Mouse (Mus musculus): ENCODE data around the gene Sgcb. TPM values are rescaled to one million over a fixed set of nuclear protein-coding genes. Genes with fewer than 3 reads are reported as not detected.
"Not testable (repeated sequence)": the region's sequence is repeated elsewhere in the genome, so short reads cannot be mapped to it uniquely, and the experiment has no call there.

Sgcb gene
- total RNA-seq, 2 experiments from 2014 or later: 22.3 to 30.1 TPM

GRCm38 (mm10) chr5:73633141-73633540 lies 14.4 kb downstream of the Sgcb start:
- DNase-seq: peak; percentile 85

GRCm38 (mm10) chr5:73632291-73632690 lies 15.3 kb downstream of the Sgcb start, which contains the start of gene Lrrc66:
TSS of gene Lrrc66 (minus strand) at chr5:73632526.
- DNase-seq: no peak

GRCm38 (mm10) chr5:73631001-73631558 lies 16.5 kb downstream of the Sgcb start:
- no peak for DNase-seq

- no peak for DNase-seq
Measured at GRCm38 (mm10) chr5:73630141-73630540, 17.4 kb downstream of the Sgcb start.

- no peak for DNase-seq
Measured at GRCm38 (mm10) chr5:73627991-73628390, 19.6 kb downstream of the Sgcb start.

- DNase-seq: no peak
Measured at GRCm38 (mm10) chr5:73627559-73627958, 20.0 kb downstream of the Sgcb start.

- no peak for DNase-seq
Measured at GRCm38 (mm10) chr5:73626842-73627241, 20.7 kb downstream of the Sgcb start.

GRCm38 (mm10) chr5:73625505-73625904 lies 22.1 kb downstream of the Sgcb start:
- no peak for DNase-seq

GRCm38 (mm10) chr5:73618969-73619368 lies 28.6 kb downstream of the Sgcb start:
- no peak for DNase-seq

- DNase-seq: no peak
Measured at GRCm38 (mm10) chr5:73615211-73615610, 32.4 kb downstream of the Sgcb start.

GRCm38 (mm10) chr5:73613296-73613695 lies 34.3 kb downstream of the Sgcb start:
- DNase-seq: no peak

- no peak for DNase-seq
Measured at GRCm38 (mm10) chr5:73611071-73611470, 36.5 kb downstream of the Sgcb start.

- no peak for DNase-seq
Measured at GRCm38 (mm10) chr5:73604964-73605363, 42.6 kb downstream of the Sgcb start.

GRCm38 (mm10) chr5:73604542-73604941 lies 43.0 kb downstream of the Sgcb start:
- no peak for DNase-seq

- DNase-seq: no peak
Measured at GRCm38 (mm10) chr5:73602865-73603264, 44.7 kb downstream of the Sgcb start.

- DNase-seq: no peak
Measured at GRCm38 (mm10) chr5:73601361-73601763, 46.2 kb downstream of the Sgcb start.

- DNase-seq: peak; percentile 48
Measured at GRCm38 (mm10) chr5:73599991-73600390, 47.6 kb downstream of the Sgcb start.

- DNase-seq: peak; percentile 19
Measured at GRCm38 (mm10) chr5:73598943-73599695, 48.5 kb downstream of the Sgcb start.

- DNase-seq: no peak
Measured at GRCm38 (mm10) chr5:73587119-73587518, 60.5 kb downstream of the Sgcb start.

- DNase-seq: no peak
Measured at GRCm38 (mm10) chr5:73586597-73586996, 61.0 kb downstream of the Sgcb start.

- DNase-seq: peak; percentile 60
Measured at GRCm38 (mm10) chr5:73585212-73586115, 62.1 kb downstream of the Sgcb start.

- not testable (repeated sequence) for DNase-seq
Measured at GRCm38 (mm10) chr5:73584011-73584410, 63.6 kb downstream of the Sgcb start.

All from adrenal gland, postnatal 10 days (tissue).